Comparison of ENCODE assay signal across 8 mouse cellular contexts in the genomic region with DNA sequence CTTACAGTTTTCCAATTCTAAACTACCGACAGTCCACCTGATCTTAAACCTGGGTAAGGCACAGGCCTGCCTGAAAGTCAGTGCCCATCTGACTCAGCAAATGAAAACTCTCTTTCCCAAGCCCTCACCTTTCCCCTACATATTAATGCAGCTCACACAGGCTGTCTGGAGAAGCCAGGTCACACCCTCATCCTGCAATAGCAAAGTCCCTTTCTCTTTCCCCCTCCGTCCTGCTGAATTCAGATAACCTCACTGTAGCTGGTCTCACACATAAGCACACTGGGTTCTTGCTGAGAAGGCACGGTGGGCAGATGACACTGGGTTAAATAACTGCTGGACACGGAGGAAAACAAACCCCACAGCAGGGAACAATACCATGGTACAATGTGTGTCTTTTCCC. TPM values are rescaled to one million over a fixed set of nuclear protein-coding genes. Genes with fewer than 3 reads are reported as not detected.
DNase-seq lines count a peak whose midpoint lies in the region; ATAC-seq and TF ChIP-seq lines count a peak whose summit lies in the region.

No protein-coding gene starts in this region.

- intact Hi-C loops in heart, postnatal 10 days (cut with DNase I), result loop anchor here (10.0 kb wide), 1 partner anchor 403 kb away; a partner anchor contains a TSS

- no peak overlapping the region for H3K4me3 ChIP-seq in midbrain, embryonic 12.5 days
- no peak overlapping the region for H3K4me3 ChIP-seq in midbrain, embryonic 16.5 days (ENCODE audit: low read depth, low read length)
- peak overlapping the region; percentile 94 for H3K4me3 ChIP-seq in small intestine, adult 2 months (ENCODE audit: low read depth, low read length)

- 70% methylated on average over 4 of the region's 4 CpGs for WGBS in midbrain, embryonic 12.5 days
- WGBS in midbrain, embryonic 16.5 days, result 54% methylated on average over 4 of the region's 4 CpGs
- 9% methylated on average over 4 of the region's 4 CpGs for WGBS in small intestine, adult 2 months

- H3K27me3 ChIP-seq in midbrain, embryonic 12.5 days, result no peaks in the 10 kb centered on the region
- no peaks in the 10 kb centered on the region for H3K27me3 ChIP-seq in midbrain, embryonic 16.5 days (ENCODE audit: control insufficient read depth, insufficient read depth, low read depth, low read length)
- no peaks in the 10 kb centered on the region for H3K27me3 ChIP-seq in small intestine, adult 2 months (ENCODE audit: control insufficient read depth, insufficient read depth, low read length)

- H3K36me3 ChIP-seq in midbrain, embryonic 12.5 days, result no peaks in the 10 kb centered on the region
- H3K36me3 ChIP-seq in midbrain, embryonic 16.5 days (ENCODE audit: control insufficient read depth, insufficient read depth, low read length), result no peaks in the 10 kb centered on the region
- no peaks in the 10 kb centered on the region for H3K36me3 ChIP-seq in small intestine, adult 2 months (ENCODE audit: control insufficient read depth, insufficient read depth, low read length)

- H3K4me1 ChIP-seq in midbrain, embryonic 12.5 days, result peaks cover 11% of the 10 kb centered on the region
- peaks cover 12% of the 10 kb centered on the region for H3K4me1 ChIP-seq in midbrain, embryonic 16.5 days (ENCODE audit: control insufficient read depth, insufficient read depth, low read length)
- peaks cover 12% of the 10 kb centered on the region; the same call in 1 of the 2 replicates for H3K4me1 ChIP-seq in small intestine, adult 2 months (ENCODE audit: control insufficient read depth, insufficient read depth, insufficient read length, low read length)

- peak; percentile 63 to 68 for DNase-seq in heart, postnatal 10 days
- peak; percentile 19 to 24 for DNase-seq in kidney, postnatal 4 days
- no peak for DNase-seq in frontal cortex, postnatal 25 days (ENCODE audit: low spot score in 2 of 2)
- no peak for DNase-seq in right cerebral cortex, postnatal 36 days (ENCODE audit: low spot score in 2 of 2)
- DNase-seq in testis, postnatal 14 days (ENCODE audit: low spot score), result no peak

- H3K4me2 ChIP-seq in midbrain, embryonic 12.5 days (replicated peaks), result peak overlapping the region; percentile 80; the same call in 1 of the 2 replicates
- H3K4me2 ChIP-seq in midbrain, embryonic 16.5 days (ENCODE audit: low read length), result no peak overlapping the region

- TF ChIP-seq POLR2A in small intestine, adult 2 months (IDR thresholded peaks at IDR 0.05; ENCODE audit: low read depth, low read length), result peak; percentile 65; the same call in 1 of the 2 replicates

- no peak for TF ChIP-seq CTCF in small intestine, adult 2 months (IDR thresholded peaks at IDR 0.05; ENCODE audit: extremely low read depth, insufficient read length, insufficient replicate concordance, low read depth, low read length)

- no peak for ATAC-seq in midbrain, embryonic 12.5 days (ENCODE audit: low FRiP score, low read depth)
- no peak for ATAC-seq in midbrain, embryonic 16.5 days

- no peak overlapping the region for H3K27ac ChIP-seq in midbrain, embryonic 12.5 days (replicated peaks)
- H3K27ac ChIP-seq in midbrain, embryonic 16.5 days (ENCODE audit: low read length), result no peak overlapping the region
- peak overlapping the region; percentile 94 for H3K27ac ChIP-seq in small intestine, adult 2 months (ENCODE audit: insufficient read depth, low read depth, low read length)

- H3K9ac ChIP-seq in midbrain, embryonic 12.5 days (replicated peaks), result no peak overlapping the region
- no peak overlapping the region for H3K9ac ChIP-seq in midbrain, embryonic 16.5 days (ENCODE audit: low read depth, low read length)

- no peaks in the 10 kb centered on the region for H3K9me3 ChIP-seq in midbrain, embryonic 12.5 days
- H3K9me3 ChIP-seq in midbrain, embryonic 16.5 days (replicated peaks; ENCODE audit: control insufficient read depth, low read length, poor library complexity, severe bottlenecking), result no peaks in the 10 kb centered on the region

RNA-seq across cellular contexts. Expression of a gene that starts 1.5 kb away (rescaled TPM):
- polyA plus RNA-seq in midbrain, embryonic 12.5 days (2016; fragmentation: Nextera tagmentation; extraction: Ambion mirVana), result 28.5 and 31.8 TPM in 2 replicates
- 11.6 and 14.3 TPM in 2 replicates for polyA plus RNA-seq in midbrain, embryonic 16.5 days (2015; fragmentation: Nextera tagmentation; extraction: Ambion mirVana)
- total RNA-seq in heart, postnatal 10 days (2021), result 100 to 1,000 TPM; 206 to 222 TPM
- 130 and 162 TPM in 2 replicates for polyA plus RNA-seq in small intestine, adult 2 months (2012; rRNA removed)

RNA-seq across cellular contexts. Expression of a gene that starts 32.3 kb away (rescaled TPM):
- polyA plus RNA-seq in midbrain, embryonic 12.5 days (2016; fragmentation: Nextera tagmentation; extraction: Ambion mirVana), result 107 and 117 TPM in 2 replicates
- polyA plus RNA-seq in midbrain, embryonic 16.5 days (2015; fragmentation: Nextera tagmentation; extraction: Ambion mirVana), result 86.7 and 88.1 TPM in 2 replicates
- total RNA-seq in heart, postnatal 10 days (2021), result 10 to 100 TPM; 67.2 to 70.7 TPM
- 6.0 and 8.5 TPM in 2 replicates for polyA plus RNA-seq in small intestine, adult 2 months (2012; rRNA removed)

RNA-seq across cellular contexts. Expression of a gene that starts 42.4 kb away (rescaled TPM):
- polyA plus RNA-seq in midbrain, embryonic 12.5 days (2016; fragmentation: Nextera tagmentation; extraction: Ambion mirVana), result 206 and 210 TPM in 2 replicates
- 103 and 108 TPM in 2 replicates for polyA plus RNA-seq in midbrain, embryonic 16.5 days (2015; fragmentation: Nextera tagmentation; extraction: Ambion mirVana)
- 10 to 100 TPM; 64.4 to 65.4 TPM for total RNA-seq in heart, postnatal 10 days (2021)
- 4.1 and 8.0 TPM in 2 replicates for polyA plus RNA-seq in small intestine, adult 2 months (2012; rRNA removed)

RNA-seq across cellular contexts. Expression of a gene that starts 46.2 kb away (rescaled TPM):
- not detected in 2 replicates for polyA plus RNA-seq in midbrain, embryonic 12.5 days (2016; fragmentation: Nextera tagmentation; extraction: Ambion mirVana)
- 0.15 TPM in 1 of 2 replicates, not detected in the other for polyA plus RNA-seq in midbrain, embryonic 16.5 days (2015; fragmentation: Nextera tagmentation; extraction: Ambion mirVana)
- under 1 TPM in 1 of 2 experiments, not detected in 1; 0.10 TPM for total RNA-seq in heart, postnatal 10 days (2021)
- 0.11 and 0.16 TPM in 2 replicates for polyA plus RNA-seq in small intestine, adult 2 months (2012; rRNA removed)

Comparison
In these comparisons a context has a peak if more than half of its experiments do, and no peak if none do; other contexts are left out.
1. DNase-seq: peak in heart, postnatal 10 days (2 of 2) and kidney, postnatal 4 days (2 of 2); none in frontal cortex, postnatal 25 days (0 of 2), right cerebral cortex, postnatal 36 days (0 of 2) and testis, postnatal 14 days (single experiment).
2. RNA of a gene that starts 42.4 kb away (polyA plus RNA-seq): 206 to 210 TPM in midbrain, embryonic 12.5 days and 103 to 108 TPM in midbrain, embryonic 16.5 days; 4.1 to 8.0 TPM in small intestine, adult 2 months; every median in the first group is over 10 times any median in the second.